Mouse (Mus musculus) megakaryocyte, embryonic 14.5 days (primary cell): ENCODE results near the gene Cfap299.

ENCODE experiments used
- FLI1 ChIP-seq: IDR thresholded peaks from 2 replicates; pipeline ENCODE4 v1.6.1; 2012; ENCODE audit warnings: low read length, inconsistent platforms, mixed read lengths
- GATA1 ChIP-seq: IDR thresholded peaks from 3 replicates; pipeline ENCODE4 v1.6.1; 2012; ENCODE audit warnings: mixed read lengths, low read length, inconsistent platforms, borderline replicate concordance

- no peak for TF ChIP-seq FLI1
- TF ChIP-seq GATA1: no peak
These were observed 515.6 kb downstream of the Cfap299 start for GRCm38 (mm10) chr5:98844664-98845063.
